Mouse (Mus musculus) CH12.LX (cell line): ENCODE results near the gene Gm20388. TPM values are rescaled to one million over a fixed set of nuclear protein-coding genes. Genes with fewer than 3 reads are reported as not detected.

Experiments
- DNase-seq: peaks from one replicate; pipeline ENCODE4 v3.0.0-alpha.2; 2013; ENCODE audit errors: extremely low read depth
- H3K27ac ChIP-seq: 2 replicates; pipeline ENCODE4 v1.5.1; 2012; ENCODE audit warnings: low read depth, mild to moderate bottlenecking, control low read depth, moderate library complexity; ENCODE audit not compliant: insufficient read depth
- H3K27me3 ChIP-seq: replicated peaks from 2 replicates; pipeline ENCODE3; 2012; ENCODE audit warnings: inconsistent platforms
- H3K36me3 ChIP-seq, 2 experiments: replicated peaks in 1 of 2; 2 replicates each; pipeline versions ENCODE3 to v1.6.1; 2012; ENCODE audit warnings: inconsistent platforms in 1 of 2, low read length in 1 of 2, mild to moderate bottlenecking in 1 of 2, mixed read lengths in 1 of 2, moderate library complexity in 1 of 2; ENCODE audit not compliant: control insufficient read depth in 1 of 2, insufficient read depth in 1 of 2
- H3K4me1 ChIP-seq, 2 experiments: 2 replicates each; pipeline ENCODE4 v1.6.1; 2012; ENCODE audit warnings: inconsistent platforms in 1 of 2, moderate library complexity in 1 of 2; ENCODE audit not compliant: insufficient read depth in 2 of 2, control insufficient read depth in 1 of 2
- H3K4me2 ChIP-seq: 2 replicates; pipeline ENCODE4 v1.6.1; 2012; ENCODE audit warnings: low read depth, mild to moderate bottlenecking, control low read depth; ENCODE audit not compliant: poor library complexity, insufficient read depth, severe bottlenecking
- H3K4me3 ChIP-seq, 3 experiments: fragments of 150-350 bp in 1 of 3; sonication (generic) in 1 of 3; replicated peaks in 1 of 3; 2 replicates each; pipeline versions ENCODE3 to v1.5.1; 2011 to 2012; ENCODE audit warnings: low read depth in 2 of 3, low read length in 2 of 3, mild to moderate bottlenecking in 2 of 3, moderate library complexity in 2 of 3, control low read depth in 1 of 3, improper control_type of control experiment in 1 of 3, inconsistent platforms in 1 of 3, mixed read lengths in 1 of 3; ENCODE audit not compliant: poor library complexity in 1 of 3
- H3K79me2 ChIP-seq: replicated peaks from 2 replicates; pipeline ENCODE4 v1.6.1; 2012; ENCODE audit warnings: mild to moderate bottlenecking, moderate library complexity; ENCODE audit not compliant: control insufficient read depth, poor library complexity, insufficient read depth, severe bottlenecking; ENCODE audit errors: extremely low read depth
- H3K9ac ChIP-seq: 2 replicates; pipeline ENCODE4 v1.6.1; 2012; ENCODE audit warnings: low read depth, mild to moderate bottlenecking, control low read depth, moderate library complexity; ENCODE audit not compliant: insufficient read depth
- H3K9me3 ChIP-seq: replicated peaks from 2 replicates; pipeline ENCODE3; 2012; ENCODE audit warnings: low read length, inconsistent platforms, mixed read lengths
- CHD1 ChIP-seq: IDR thresholded peaks from 2 replicates; pipeline ENCODE4 v1.6.1; 2012; ENCODE audit warnings: low read depth, low read length, improper control_type of control experiment, inconsistent platforms
- CHD2 ChIP-seq: IDR thresholded peaks from 2 replicates; pipeline ENCODE4 v1.6.1; 2011; ENCODE audit warnings: low read length, improper control_type of control experiment
- CTCF ChIP-seq, 2 experiments: IDR thresholded peaks in 1 of 2; conservative IDR thresholded peaks in 1 of 2; 2 replicates each; pipeline ENCODE4 v1.5.1; 2011 to 2012; ENCODE audit warnings: low read depth in 2 of 2, low read length in 2 of 2, improper control_type of control experiment in 1 of 2, inconsistent platforms in 1 of 2, mild to moderate bottlenecking in 1 of 2, moderate library complexity in 1 of 2
- E2F4 ChIP-seq: IDR thresholded peaks from 2 replicates; pipeline ENCODE4 v1.6.1; 2011; ENCODE audit warnings: low read depth, low read length, improper control_type of control experiment; ENCODE audit not compliant: insufficient replicate concordance
- ELF1 ChIP-seq: IDR thresholded peaks from 2 replicates; pipeline ENCODE4 v1.6.1; 2014; ENCODE audit warnings: low read depth, mild to moderate bottlenecking, inconsistent platforms, low read length, improper control_type of control experiment
- HCFC1 ChIP-seq: IDR thresholded peaks from 2 replicates; pipeline ENCODE4 v1.6.1; 2012; ENCODE audit warnings: low read depth, mild to moderate bottlenecking, inconsistent platforms, low read length, improper control_type of control experiment
- JUND ChIP-seq: conservative IDR thresholded peaks from 2 replicates; pipeline ENCODE4 v1.6.1; 2011; ENCODE audit warnings: low read depth, low read length, improper control_type of control experiment
- KAT2A ChIP-seq: IDR thresholded peaks from 2 replicates; pipeline ENCODE4 v1.6.1; 2012; ENCODE audit warnings: low read length, improper control_type of control experiment, inconsistent platforms; ENCODE audit not compliant: insufficient replicate concordance
- MAFK ChIP-seq: IDR thresholded peaks from 2 replicates; pipeline ENCODE4 v1.6.1; 2011; ENCODE audit warnings: low read length, improper control_type of control experiment; ENCODE audit not compliant: insufficient replicate concordance
- NELFE ChIP-seq: IDR thresholded peaks from 2 replicates; pipeline ENCODE4 v1.6.1; 2011; ENCODE audit warnings: low read depth, low read length, improper control_type of control experiment
- PAX5 ChIP-seq: IDR thresholded peaks from 2 replicates; pipeline ENCODE4 v1.6.1; 2012; ENCODE audit warnings: low read length, inconsistent platforms, mixed read lengths
- POLR2A ChIP-seq: IDR thresholded peaks from 2 replicates; pipeline ENCODE4 v1.6.1; 2011; ENCODE audit warnings: low read depth, mild to moderate bottlenecking, improper control_type of control experiment, low read length
- RAD21 ChIP-seq: IDR thresholded peaks from 2 replicates; pipeline ENCODE4 v1.6.1; 2011; ENCODE audit warnings: low read depth, mild to moderate bottlenecking, low read length, improper control_type of control experiment, moderate library complexity
- SIN3A ChIP-seq: IDR thresholded peaks from 2 replicates; pipeline ENCODE4 v1.6.1; 2012; ENCODE audit warnings: low read length, improper control_type of control experiment, inconsistent platforms
- SMC3 ChIP-seq: IDR thresholded peaks from 2 replicates; pipeline ENCODE4 v1.6.1; 2011; ENCODE audit warnings: low read depth, low read length, improper control_type of control experiment
- TBP ChIP-seq: conservative IDR thresholded peaks from 2 replicates; pipeline ENCODE4 v1.6.1; 2011; ENCODE audit warnings: low read depth, low read length, improper control_type of control experiment
- USF2 ChIP-seq: conservative IDR thresholded peaks from 2 replicates; pipeline ENCODE4 v1.6.1; 2011; ENCODE audit warnings: low read depth, low read length, improper control_type of control experiment
- ZC3H11A ChIP-seq: IDR thresholded peaks from 2 replicates; pipeline ENCODE4 v1.6.1; 2012; ENCODE audit warnings: low read depth, mild to moderate bottlenecking, inconsistent platforms, low read length, improper control_type of control experiment
- ZNF384 ChIP-seq: IDR thresholded peaks from 2 replicates; pipeline ENCODE4 v1.6.1; 2012; ENCODE audit warnings: low read depth, low read length, improper control_type of control experiment, inconsistent platforms
- dilution Hi-C: fragments of 300-500 bp; cut with MboI; formaldehyde crosslinking; loops from 2 replicates; pipeline ENCODE4 v1.14.3; 2020; ENCODE audit warnings: low sequenced_read_pairs; ENCODE audit not compliant: extremely low pct_unique_long_range_greater_than_20kb, extremely low pct_ligation_motif_present
- in situ Hi-C: fragments of 300-500 bp; cut with MboI; formaldehyde crosslinking; loops from 3 replicates; pipeline ENCODE4 v1.14.3; 2019; ENCODE audit warnings: low sequenced_read_pairs, low pct_ligation_motif_present, low pct_unique_long_range_greater_than_20kb, mixed read lengths
- polyA plus RNA-seq: library from polyadenylated mRNA; unstranded; fragments of >175 nt; gene quantifications from 2 replicates; pipeline ENCODE4 v1.2.1, GENCODE M21; 2012; ENCODE audit warnings: low read depth; ENCODE audit not compliant: insufficient read length
- total RNA-seq, 2 experiments: library from RNA; depleted of rRNA; stranded (reverse); fragments of 300-350 nt in 1 of 2; fragments of >200 nt in 1 of 2; gene quantifications; 2 replicates each; pipeline ENCODE4 v1.2.3; 2012 to 2014

Gene Gm20388
- total and polyA plus RNA-seq, 3 experiments = 14.8 to 26.3 (median 22.2) TPM

GRCm38 (mm10) chr8:123242107-123242923, 3331.7 kb downstream of the Gm20388 start:
- Histone ChIP-seq H3K36me3 (peaks cover 20 to 62% of the 10 kb centered on the region in 2 experiments), H3K9me3 (no peaks in the 10 kb centered on the region), H3K4me3 (no peak overlapping the region), H3K4me2 (no peak overlapping the region), H3K27ac (no peak overlapping the region), H3K4me1 (no peaks in the 10 kb centered on the region), H3K79me2 (no peaks in the 10 kb centered on the region), H3K9ac (no peak overlapping the region), H3K27me3 (no peaks in the 10 kb centered on the region)
- in situ Hi-C loops = no loop called here
- dilution Hi-C loops = no loop called here
- TF ChIP-seq TBP (no peak), ZC3H11A (no peak), MAFK (no peak), ZNF384 (no peak), KAT2A (no peak), E2F4 (no peak), CHD2 (no peak), NELFE (no peak)
- no peak for DNase-seq

GRCm38 (mm10) chr8:123243053-123243452, 3332.4 kb downstream of the Gm20388 start:
- Histone ChIP-seq H3K36me3 (peaks cover 27 to 70% of the 10 kb centered on the region in 2 experiments), H3K4me3 (no peak overlapping the region), H3K9me3 (no peaks in the 10 kb centered on the region), H3K4me1 (no peaks in the 10 kb centered on the region), H3K27ac (no peak overlapping the region), H3K9ac (no peak overlapping the region), H3K4me2 (no peak overlapping the region), H3K79me2 (no peaks in the 10 kb centered on the region), H3K27me3 (no peaks in the 10 kb centered on the region)
- DNase-seq = no peak
- in situ Hi-C loops (no loop called here), dilution Hi-C loops (no loop called here)
- TF ChIP-seq KAT2A (no peak), CTCF (conservative IDR thresholded peaks at IDR 0.05 in 1 of 2, IDR thresholded peaks at IDR 0.05 in 1 of 2; ENCODE audit: low read depth in 2 of 2, low read length in 2 of 2) (peak in 1 of 2 experiments; percentile 48; a peak in 2 of 4 replicates), RAD21 (peak; percentile 25), SMC3 (peak; percentile 38)

- H3K4me1 ChIP-seq = peaks cover 0 to 11% of the 10 kb centered on the region in 2 experiments; a peak in 2 of 4 replicates
- dilution Hi-C loops = no loop called here
- in situ Hi-C loops = no loop called here
- H3K79me2 ChIP-seq = no peaks in the 10 kb centered on the region
- H3K27ac ChIP-seq = no peak overlapping the region
- no peaks in the 10 kb centered on the region for H3K9me3 ChIP-seq
- no peak for DNase-seq
- TF ChIP-seq USF2 = no peak
- no peak for TF ChIP-seq SIN3A
- TF ChIP-seq JUND = no peak
- TF ChIP-seq POLR2A = no peak
- TF ChIP-seq CTCF (conservative IDR thresholded peaks at IDR 0.05 in 1 of 2, IDR thresholded peaks at IDR 0.05 in 1 of 2; ENCODE audit: low read depth in 2 of 2, low read length in 2 of 2) = no peak
- no peak for TF ChIP-seq MAFK
- TF ChIP-seq PAX5 = no peak
- no peak for TF ChIP-seq CHD2
- no peak for TF ChIP-seq CHD1
- TF ChIP-seq RAD21 = no peak
- no peak for TF ChIP-seq TBP
- TF ChIP-seq ZC3H11A = no peak
- TF ChIP-seq HCFC1 = no peak
- TF ChIP-seq ELF1 = no peak
- no peak overlapping the region for H3K9ac ChIP-seq
- H3K4me2 ChIP-seq = no peak overlapping the region
- no peak overlapping the region for H3K4me3 ChIP-seq
- H3K27me3 ChIP-seq = no peaks in the 10 kb centered on the region
- peaks cover 33 to 83% of the 10 kb centered on the region in 2 experiments for H3K36me3 ChIP-seq
Measured at GRCm38 (mm10) chr8:123244382-123244781, 3333.7 kb downstream of the Gm20388 start.
